Mouse (Mus musculus) cerebellum, adult (tissue): ENCODE data around the gene Mrpl53.

Source experiments
- ATAC-seq: cut with Nextera tagmentation; 2 replicates; pipeline ENCODE4 v1.9.2; 2017; ENCODE audit warnings: mild to moderate bottlenecking, moderate library complexity, mixed read lengths; ENCODE audit not compliant: insufficient number of reproducible peaks, low FRiP score, low TSS enrichment

The Mrpl53 gene

DNA sequence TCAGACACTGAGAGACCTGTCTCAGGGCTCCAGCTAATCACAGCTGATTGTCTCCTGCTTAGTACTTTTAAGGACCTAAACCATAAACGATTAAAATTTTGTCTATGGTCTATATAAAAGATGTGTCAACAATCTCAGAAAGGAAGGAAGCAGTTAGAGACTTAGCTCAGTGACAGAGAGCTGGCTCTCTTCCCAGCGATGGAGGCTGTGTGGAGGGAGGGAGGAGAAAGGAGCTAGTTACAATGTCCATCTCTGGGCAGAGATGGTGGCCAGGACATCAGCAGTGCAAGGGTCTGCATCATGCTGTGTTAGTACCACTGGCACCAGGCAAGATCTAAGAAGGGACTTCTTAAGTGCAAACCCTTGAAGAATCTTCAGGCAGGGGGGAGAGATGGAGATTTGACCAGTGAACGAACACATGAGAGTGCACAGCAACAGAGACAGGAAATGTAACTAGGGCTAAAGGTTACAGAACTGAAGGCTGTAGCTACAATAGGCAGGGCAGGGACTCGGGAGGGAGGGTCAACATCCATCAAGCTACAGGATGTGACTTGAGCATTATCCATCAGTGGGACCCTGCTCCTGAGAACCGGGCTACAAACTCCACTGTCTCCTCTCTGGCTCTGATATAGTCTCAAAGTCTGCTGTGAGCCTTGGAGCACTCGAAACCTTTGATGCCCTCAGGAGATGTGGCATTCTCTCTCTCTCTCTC is 16.3 kb upstream of the Mrpl53 start:
- no peak for ATAC-seq

DNA sequence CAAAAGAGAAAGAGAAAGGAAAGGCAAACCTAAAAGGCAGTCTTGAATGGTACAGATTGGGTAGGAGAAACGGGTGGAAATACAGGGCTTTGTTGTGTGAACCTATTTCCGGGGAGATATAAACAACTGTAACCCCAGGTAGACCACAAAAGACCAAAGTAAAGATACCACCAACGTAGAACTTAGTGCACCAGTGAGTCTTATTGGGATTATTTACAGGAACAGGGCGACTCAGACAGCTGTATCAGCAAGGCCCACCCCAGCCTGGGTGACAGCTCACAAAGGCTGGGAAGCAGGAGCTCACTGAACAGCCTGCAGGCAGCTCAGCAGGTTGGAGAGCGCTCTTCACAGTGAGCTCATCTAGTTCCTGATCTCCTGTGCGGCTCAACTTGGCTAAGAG is 12.9 kb upstream of the Mrpl53 start:
- ATAC-seq, result no peak

DNA sequence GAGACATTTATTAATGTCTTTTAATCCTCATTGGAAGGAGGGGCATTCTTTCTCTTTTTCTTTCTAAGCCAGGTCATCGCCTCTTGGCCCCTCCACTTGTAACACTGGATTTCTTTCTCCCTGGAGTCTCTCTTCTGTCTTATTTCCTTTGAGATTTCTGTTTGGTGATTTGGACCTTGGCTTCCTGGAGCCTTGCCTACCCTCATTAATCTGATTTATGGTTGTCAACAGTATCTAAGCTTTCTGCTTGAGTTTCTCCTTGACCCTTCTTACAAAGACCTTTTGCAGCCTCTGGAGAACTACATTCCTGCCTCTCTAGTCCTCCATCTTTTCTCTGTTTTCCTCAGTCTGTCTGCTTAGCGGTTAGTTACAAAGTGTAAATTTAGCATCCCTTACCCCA is 10.4 kb upstream of the Mrpl53 start:
- ATAC-seq, result no peak

DNA sequence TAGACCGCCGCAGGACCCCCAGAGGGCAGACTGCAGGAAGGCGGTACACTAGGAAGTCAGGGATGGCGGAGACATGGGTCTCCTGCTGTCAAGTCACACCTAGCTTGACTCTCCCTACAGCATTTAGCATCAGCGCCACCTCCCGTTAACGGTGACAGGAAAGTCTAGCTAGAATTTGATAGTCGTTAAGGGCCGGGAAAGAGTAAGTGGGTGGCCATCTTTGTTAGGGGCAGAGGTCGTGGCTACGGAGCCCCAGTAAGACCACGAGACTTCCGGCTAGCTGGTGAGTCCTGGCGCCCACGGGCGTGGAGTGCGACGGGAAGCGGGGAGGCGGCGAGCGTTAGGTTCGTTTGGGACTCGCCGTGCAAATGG is 7.5 kb upstream of the Mrpl53 start, which contains the start of the genes Ccdc142 and Gm42688:
Gene Ccdc142 (plus strand): TSS at position 286 of the 372 bp plus-strand sequence.
Gene Gm42688 (plus strand): TSS at position 302 of the 372 bp plus-strand sequence.
- ATAC-seq, result peak; percentile 95

DNA sequence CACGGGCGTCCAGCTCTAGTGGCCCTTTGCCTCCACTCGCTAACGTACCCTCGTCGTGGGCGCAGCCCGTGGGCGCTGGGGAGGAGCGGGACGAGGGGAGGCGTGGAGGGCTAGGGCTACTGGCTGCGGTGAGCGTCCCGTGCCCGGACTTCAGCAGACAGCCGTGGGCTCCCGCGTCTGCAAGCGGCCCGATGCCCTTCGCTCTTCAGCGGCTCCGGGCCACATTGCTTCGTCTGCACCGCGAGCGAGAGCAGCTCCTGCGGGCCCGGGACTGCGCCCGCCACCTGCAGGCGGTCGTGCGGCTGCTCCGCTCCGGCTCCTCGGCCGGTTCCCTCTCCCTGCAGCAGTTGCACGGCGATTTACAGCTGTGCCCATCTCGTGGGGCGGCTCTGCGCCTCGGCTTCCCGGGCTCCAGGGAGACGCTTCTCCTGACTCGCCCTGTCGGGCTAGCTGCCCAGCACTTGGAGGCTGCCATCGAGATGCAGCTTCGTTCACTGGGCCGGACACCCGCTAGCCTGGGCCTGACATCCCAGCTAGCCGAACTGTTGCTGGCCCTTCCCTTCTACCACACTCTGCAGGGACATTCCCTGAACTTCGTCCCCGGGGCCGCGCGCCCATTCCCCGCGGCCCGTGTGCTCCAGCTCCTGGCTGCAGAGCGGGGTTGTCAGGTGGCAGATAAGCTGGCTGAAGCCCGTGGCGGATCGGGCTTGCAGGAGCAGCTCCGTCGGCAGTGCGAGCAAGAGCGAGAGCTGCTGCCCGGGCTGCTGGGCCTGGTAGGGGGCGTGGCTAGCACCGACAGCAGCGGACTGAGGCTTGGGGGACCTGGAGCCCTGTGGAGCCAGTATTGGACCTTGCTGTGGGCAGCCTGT is 6.9 kb upstream of the Mrpl53 start:
- peak; percentile 64 for ATAC-seq

DNA sequence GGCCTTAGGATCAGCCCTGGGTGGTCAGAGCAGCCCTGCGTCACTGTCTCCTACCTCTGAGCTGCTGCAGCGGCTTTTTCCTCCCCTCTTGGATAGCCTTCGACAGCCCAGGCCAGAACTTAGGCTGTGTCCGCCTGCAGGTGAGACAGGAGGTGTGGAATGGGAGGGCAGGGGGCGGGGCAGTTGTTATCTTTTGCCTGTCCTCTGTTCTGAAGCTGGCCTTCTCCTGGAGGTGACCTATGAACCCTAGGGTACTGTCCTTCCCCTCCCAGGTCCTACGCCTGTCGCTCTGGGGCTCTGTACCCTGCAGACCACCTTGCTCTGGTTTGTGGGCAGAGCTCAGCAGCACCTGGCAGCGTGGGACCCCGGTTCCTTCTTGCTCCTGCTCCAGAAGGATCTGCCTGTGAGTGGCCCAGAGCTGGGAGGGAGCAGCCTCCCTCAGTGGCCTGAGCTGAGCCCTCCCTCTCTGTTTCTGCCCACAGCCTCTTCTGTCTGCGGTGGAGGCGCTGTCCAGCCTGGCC is 5.7 kb upstream of the Mrpl53 start:
- ATAC-seq, result no peak

DNA sequence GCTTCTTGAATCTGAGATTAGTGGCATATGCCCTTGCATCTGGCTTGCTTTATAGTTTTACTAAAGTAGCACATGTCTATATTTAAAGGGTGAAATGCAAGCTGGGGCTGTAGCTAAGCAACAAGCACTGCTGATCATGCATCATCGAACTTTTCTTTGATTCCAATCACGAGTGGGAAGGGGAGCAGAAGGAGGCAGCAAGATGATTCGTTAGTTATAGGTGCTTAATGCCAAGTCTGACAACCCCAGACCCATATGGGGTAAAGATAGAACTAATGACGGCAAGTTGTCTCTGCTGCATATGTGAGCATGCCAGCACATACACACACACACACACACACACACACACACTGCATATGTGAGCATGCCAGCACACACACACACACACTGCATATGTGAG is 4.7 kb upstream of the Mrpl53 start:
- no peak for ATAC-seq

DNA sequence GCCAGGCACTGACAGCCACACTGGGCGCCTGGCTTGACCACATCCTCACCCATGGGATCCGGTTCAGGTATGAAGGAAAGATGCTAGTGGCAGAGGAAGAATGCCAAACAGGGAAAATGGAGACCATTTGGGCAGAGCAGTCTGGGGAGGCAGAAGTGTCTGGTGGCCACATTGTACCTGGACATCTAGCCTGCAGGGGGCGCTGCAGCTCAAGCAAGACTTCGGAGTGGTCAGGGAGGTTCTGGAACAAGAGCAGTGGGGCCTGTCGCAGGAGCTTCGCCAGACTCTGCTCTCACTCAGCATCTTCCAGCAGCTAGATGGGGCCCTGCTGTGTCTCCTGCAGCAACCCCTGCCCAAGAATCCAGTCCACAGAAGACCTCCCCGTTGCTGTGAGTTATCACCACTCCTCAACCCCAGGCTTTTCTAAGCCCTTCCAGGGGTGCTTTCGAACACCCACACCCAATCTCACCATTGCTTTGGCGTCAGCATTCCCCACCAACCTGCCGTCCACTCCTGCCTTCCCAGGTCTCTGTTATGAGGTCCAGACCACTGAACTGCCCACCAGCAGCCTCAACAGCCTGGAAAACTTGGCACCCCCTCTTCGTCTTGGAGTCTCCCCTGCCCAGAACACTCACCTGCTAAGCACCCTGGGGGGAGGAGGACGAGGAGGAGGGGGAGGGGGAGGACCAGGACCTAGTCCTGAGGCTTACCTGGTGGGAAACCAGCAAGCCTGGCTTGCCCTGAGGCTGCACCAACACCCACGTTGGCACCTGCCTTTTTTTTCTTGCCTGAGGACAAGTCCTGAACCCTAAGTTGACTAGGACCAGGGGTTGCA is 1.1 kb upstream of the Mrpl53 start:
- ATAC-seq, result no peak

DNA sequence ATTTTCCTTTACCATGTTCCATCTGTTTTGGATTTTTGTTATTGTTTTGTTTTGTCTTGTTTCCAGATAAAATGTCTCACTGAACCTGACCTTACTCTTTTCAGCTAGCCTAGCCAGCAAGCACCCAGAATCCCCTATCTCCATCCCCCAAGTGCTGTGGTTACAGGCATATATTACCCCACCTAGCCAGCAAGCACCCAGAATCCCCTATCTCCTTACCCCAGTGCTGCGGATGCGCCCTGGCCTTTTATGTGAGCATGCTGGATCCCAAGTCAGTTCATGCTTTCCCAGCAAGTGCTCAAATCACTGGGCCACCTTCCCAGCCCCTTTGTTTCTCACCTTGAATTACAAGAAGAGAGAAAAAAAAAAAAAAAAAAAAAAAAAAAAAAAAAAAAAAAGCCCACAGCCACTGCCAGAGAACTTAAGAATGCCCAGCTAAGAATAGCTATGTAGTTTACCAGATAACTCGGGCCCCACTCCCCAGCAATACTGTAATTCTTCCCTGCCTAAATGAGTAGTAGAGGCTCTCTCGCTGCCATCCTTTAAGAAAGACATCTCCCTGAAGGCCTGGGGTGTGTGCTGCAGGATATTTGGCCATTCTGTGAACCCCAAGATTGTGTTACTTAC is 2.8 kb downstream of the Mrpl53 start:
- ATAC-seq, result no peak

DNA sequence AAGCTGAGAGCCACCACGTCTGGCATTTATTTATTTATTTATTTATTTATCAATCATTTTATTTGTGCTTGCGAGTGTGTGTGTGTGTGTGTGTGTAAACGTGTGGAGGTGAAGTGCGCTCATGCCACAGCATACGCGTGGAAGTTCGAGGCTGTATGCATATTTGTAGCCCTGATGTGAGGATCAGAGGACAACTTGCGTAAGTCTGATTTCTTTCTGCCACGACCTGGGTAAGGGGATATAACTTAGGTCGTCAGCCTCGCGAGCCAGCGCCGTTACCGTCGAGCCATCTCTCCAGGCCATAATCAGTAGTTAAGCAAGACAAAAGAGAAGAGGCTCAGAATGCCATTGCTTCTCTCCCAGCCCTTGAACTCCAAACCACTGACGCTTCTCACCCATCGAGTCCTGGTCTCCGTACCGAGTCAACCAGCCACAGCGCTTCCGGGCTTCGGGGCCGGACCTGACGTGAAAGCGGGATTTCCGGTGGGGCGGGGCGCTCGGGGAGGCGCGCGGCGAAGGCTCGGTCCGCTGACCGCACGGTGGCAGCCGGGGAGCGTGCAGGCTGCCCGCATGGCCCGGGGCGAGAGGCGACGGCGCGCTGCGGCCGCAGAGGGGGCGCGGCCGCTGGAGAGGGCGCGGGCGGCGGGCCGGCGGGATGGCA is 6.3 kb downstream of the Mrpl53 start, which contains the start of gene Mogs:
Gene Mogs (plus strand): TSS at position 486 of the 661 bp plus-strand sequence.
- ATAC-seq, result peak; percentile 81

DNA sequence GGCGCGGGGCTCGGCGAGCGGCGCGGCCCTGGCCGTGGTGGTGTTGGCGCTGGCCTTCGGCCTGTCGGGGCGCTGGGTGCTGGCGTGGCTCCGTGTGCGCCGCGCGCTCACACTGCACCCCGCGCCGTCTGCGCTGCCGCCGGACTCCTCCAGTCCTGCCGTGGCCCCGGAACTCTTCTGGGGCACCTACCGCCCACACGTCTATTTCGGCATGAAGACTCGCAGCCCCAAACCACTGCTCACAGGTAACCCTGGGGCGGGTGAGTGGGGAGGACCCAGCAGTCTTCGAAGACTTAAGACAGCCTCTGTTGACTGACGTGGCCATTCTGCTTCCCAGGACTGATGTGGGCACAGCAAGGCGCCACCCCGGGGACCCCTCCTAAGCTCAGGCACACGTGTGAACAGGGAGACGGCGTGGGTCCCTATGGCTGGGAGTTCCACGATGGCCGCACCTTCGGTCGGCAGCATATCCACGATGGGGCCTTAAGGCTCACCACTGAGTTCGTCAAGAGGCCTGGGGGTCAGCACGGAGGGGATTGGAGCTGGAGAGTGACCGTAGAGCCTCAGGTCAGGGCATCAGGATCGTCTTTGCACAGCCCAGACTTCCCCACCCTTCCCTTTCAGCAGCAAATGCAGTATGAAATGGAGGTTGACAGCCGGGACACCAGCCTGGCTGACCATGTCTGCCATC is 7.0 kb downstream of the Mrpl53 start:
- ATAC-seq, result peak; percentile 6; the same call in 1 of the 2 replicates

DNA sequence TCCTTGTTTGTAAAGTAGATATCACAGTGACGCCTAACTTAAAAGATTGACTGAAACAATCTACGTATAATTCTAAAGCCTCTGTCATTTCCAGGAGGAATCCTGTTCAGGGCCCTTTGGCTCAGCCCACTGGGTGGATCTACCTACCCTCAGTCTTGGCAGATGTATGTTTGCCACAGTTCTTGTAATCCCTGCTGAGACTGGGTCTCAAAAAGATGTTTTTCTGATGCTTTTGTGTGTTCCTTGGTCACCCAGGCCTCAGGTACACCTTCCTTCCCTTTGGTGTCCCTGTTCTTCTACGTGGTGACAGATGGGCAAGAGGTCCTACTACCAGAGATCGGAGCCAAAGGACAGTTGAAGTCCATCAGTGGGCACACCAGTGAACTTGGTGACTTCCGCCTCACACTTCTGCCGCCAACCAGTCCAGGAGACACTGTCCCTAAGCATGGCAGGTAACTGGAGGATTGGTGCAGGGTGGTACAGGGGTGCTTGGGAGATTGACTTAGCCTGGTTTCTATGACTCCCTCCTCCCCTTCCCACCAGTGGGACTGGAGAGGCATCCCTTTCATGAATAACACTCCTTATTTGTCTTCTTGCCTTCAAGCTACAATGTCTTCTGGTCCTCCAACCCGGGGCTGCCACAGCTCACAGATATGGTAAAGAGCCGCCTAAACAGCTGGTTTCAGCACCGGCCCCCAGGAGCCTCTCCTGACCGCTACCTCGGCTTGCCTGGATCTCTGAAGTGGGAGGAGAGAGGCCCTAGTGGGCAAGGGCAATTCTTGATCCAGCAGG is 7.7 kb downstream of the Mrpl53 start:
- no peak for ATAC-seq

DNA sequence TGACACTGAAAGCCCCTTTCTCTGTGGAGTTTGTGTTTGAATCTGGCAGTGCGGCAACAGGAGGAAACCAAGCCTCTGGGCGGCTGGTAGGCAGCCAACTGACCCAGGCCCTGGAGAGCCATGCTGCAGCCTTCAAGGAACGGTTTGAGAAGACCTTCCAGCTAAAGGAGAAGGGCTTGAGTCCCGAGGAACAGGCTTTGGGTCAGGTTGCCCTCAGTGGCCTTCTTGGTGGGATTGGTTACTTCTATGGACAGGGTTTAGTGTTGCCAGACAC is 8.3 kb downstream of the Mrpl53 start:
- ATAC-seq, result no peak

DNA sequence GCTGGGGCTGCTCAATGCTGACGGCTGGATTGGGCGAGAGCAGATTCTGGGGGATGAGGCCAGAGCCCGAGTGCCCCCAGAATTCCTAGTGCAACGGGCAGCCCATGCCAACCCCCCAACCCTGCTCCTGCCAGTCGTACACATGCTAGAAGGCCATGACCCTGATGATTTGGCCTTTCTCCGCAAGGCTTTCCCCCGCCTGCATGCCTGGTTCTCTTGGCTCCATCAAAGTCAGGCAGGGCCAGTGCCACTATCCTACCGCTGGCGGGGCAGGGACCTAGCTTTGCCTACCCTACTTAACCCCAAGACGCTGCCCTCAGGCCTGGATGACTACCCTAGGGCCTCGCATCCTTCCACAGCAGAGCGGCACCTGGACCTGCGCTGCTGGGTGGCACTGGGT is 8.8 kb downstream of the Mrpl53 start:
- ATAC-seq, result no peak

DNA sequence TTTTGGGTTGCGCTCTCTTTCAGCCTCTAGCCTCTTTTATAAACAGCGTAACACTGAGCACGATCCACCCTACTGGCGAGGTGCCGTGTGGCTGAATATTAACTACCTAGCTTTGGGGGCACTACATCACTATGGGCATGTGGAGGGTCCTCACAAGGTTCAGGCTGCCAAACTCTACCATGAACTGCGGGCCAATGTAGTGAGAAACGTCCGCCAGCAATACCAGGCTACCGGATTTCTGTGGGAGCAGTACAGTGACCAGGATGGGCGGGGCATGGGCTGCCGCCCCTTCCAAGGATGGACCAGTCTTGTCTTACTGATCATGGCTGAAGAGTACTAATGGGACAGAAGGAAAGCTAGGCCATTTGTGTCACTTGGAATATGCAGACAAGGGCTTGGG is 9.5 kb downstream of the Mrpl53 start:
- ATAC-seq, result no peak

DNA sequence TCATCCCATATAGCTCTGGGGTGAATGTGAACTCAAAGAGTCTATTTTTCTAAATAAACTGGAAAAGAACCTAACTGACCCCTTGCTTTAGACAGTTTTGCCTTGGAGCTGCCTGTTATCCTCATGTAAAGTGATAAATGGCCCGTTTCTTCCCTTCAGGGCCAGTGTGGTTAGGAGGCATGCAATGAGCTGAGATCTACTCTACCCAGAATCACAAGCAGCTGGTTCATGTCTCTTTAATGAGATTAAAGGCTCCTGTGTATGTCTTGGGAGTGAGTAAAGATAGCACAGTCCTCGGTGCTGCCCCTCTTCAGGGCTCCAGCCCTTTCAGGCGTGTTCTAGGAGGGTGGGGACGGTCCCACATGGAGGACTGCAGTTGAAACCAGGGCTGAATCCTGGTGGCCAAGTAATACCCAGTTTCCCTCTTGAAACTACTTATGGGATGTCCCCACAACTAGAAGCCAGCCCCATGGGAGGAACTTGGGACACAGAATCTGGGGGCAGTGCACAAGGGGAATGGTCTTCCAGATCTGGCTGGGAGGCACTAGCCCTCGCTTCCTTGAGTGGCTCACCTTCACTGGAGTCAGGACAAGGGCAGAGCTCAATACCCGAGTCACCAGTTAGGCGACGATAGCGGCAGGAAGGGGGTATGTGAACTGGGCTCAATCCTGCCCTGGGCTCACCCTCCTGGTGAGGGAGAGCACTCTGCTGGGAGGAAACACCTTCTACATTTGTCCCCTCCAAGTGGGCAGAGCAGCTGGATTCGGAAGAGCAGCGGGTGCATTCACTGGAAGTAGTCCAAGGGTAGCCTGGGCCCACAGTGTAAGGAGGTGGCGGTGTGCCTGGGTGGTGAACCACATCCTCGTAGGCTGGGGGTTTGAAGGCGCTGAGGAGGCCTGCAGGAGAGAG is 10.2 kb downstream of the Mrpl53 start:
- no peak for ATAC-seq

DNA sequence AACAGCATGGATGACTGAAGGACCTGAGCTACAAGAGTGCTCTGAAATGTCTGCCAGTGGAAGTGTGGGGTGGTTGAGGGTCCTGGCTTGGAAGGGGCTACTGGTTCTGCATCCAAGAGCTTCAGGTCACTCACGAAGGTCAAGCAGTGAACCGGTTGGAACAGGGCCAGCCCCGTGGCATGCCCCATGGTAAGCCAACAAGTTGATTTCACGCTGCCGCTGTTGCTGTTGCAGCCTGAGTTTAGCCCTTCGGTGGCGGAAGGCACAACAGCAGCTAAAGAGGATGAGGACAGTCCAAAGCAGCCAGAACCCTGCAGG is 10.9 kb downstream of the Mrpl53 start:
- ATAC-seq, result no peak
